Comparison of ENCODE assay signal across 9 mouse cellular contexts in the genomic region with DNA sequence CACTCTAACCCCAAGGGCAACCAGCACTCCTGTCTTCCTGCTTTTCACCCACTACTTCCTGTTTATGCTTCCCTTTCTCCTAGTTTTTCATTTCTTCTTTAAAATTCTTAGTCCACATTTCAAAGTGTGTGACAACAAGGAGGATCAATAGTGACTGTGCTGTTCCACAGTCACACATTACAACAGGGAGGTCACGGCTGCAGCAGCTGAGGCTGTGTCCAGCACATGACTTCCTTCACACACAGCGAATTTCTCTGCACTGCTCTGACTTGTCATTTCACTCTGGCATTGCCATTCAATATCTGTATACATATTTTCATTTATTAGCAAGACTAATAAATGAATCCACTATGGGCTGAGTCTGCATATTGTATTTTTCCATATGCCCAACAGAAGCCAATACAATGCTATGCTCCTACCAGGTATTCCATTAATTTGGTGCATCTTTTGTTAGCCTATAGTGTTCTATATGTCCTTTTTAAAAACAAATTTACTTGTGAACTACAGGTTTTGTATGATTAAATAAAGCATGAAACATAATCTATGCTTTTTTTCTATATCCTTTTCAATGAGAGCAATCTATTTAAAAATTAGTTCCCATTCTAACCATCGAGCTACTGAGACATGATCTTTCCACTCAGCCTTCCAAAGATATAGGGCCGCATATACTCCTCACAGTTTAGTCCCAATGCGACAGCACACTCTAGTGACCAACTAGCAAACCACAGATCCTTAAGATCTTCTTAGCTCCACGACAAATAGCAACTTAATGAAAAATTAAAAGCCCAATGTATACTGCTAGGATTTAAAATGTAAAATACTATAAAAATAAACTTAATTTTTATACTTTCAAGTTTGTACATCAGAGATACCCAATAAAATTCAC. TPM values are rescaled to one million over a fixed set of nuclear protein-coding genes. Genes with fewer than 3 reads are reported as not detected.
DNase-seq lines count a peak whose midpoint lies in the region; ATAC-seq and TF ChIP-seq lines count a peak whose summit lies in the region.
"Had no signal": no experiment of that assay in that cellular context is flagged by ENCODE, and none has a peak within 500 bp of the region (broad histone marks: within the 10 kb centered on the region; RNA-seq: fewer than 3 reads in every experiment).

No protein-coding gene starts in this region.

- no peak for DNase-seq in gastrocnemius, adult 2 months
- DNase-seq in gastrocnemius, adult 8-10 months (ENCODE audit: low spot score in 2 of 2): no peak
- peak; percentile 12 for DNase-seq in right cerebral cortex, postnatal 4 days
- DNase-seq in right cerebral cortex, adult 18-20 months: no peak
- peak; percentile 5 to 11 for DNase-seq in kidney, postnatal 36 days
- no peak for DNase-seq in stomach, postnatal 0 days (ENCODE audit: low spot score)
- no peak for DNase-seq in gastrocnemius, postnatal 25 days
- no peak for DNase-seq in left cerebral cortex, adult 8-10 months (ENCODE audit: low spot score in 2 of 2)

- no peaks in the 10 kb centered on the region for H3K9me3 ChIP-seq in stomach, postnatal 0 days (ENCODE audit: control insufficient read depth, low read length)
- H3K9me3 ChIP-seq: embryonic facial prominence, embryonic 15.5 days had no signal

- peaks cover 17% of the 10 kb centered on the region for H3K36me3 ChIP-seq in stomach, postnatal 0 days (ENCODE audit: control insufficient read depth, insufficient read depth, low read length)

- peak; percentile 72 for TF ChIP-seq CTCF in gastrocnemius, adult 2 months (IDR thresholded peaks at IDR 0.05)
- peak; percentile 82 for TF ChIP-seq CTCF in stomach, postnatal 0 days (IDR thresholded peaks at IDR 0.05; ENCODE audit: low read depth)

- 53% methylated on average over 6 of the region's 6 CpGs for WGBS in stomach, postnatal 0 days

- no peak overlapping the region for H3K4me2 ChIP-seq in stomach, postnatal 0 days (replicated peaks; ENCODE audit: low read depth)
- H3K4me2 ChIP-seq: embryonic facial prominence, embryonic 15.5 days had no signal

- H3K4me1 ChIP-seq in stomach, postnatal 0 days (replicated peaks; ENCODE audit: control insufficient read depth, insufficient read depth): no peaks in the 10 kb centered on the region
- H3K4me1 ChIP-seq: embryonic facial prominence, embryonic 15.5 days had no signal

- H3K9ac ChIP-seq in stomach, postnatal 0 days (ENCODE audit: low read length): no peak overlapping the region
- H3K9ac ChIP-seq: embryonic facial prominence, embryonic 15.5 days had no signal

- no peak overlapping the region for H3K4me3 ChIP-seq in gastrocnemius, adult 2 months
- H3K4me3 ChIP-seq in stomach, postnatal 0 days (ENCODE audit: low read depth, low read length): no peak overlapping the region
- H3K4me3 ChIP-seq: embryonic facial prominence, embryonic 15.5 days had no signal

- H3K27me3 ChIP-seq in stomach, postnatal 0 days (ENCODE audit: control insufficient read depth, insufficient read depth, low read length): no peaks in the 10 kb centered on the region
- H3K27me3 ChIP-seq: embryonic facial prominence, embryonic 15.5 days had no signal

- no peak for TF ChIP-seq EP300 in stomach, postnatal 0 days (optimal IDR thresholded peaks at IDR 0.05)

- no peak overlapping the region for H3K27ac ChIP-seq in gastrocnemius, adult 2 months
- no peak overlapping the region for H3K27ac ChIP-seq in stomach, postnatal 0 days (replicated peaks)
- H3K27ac ChIP-seq: embryonic facial prominence, embryonic 15.5 days had no signal

- ATAC-seq in stomach, postnatal 0 days (ENCODE audit: low FRiP score, low TSS enrichment): 0 out of 2 replicates have a peak, but pooled peaks have one; percentile 59

- intact Hi-C loops in gastrocnemius, adult 2 months (cut with DNase I): no loop called here

RNA-seq across cellular contexts. Expression of gene Ibtk, which starts 55.7 kb away (rescaled TPM):
- total RNA-seq in gastrocnemius, adult 2 months (2021): 10 to 100 TPM; 48.6 to 61.6 TPM
- total RNA-seq in gastrocnemius, adult 8-10 months (2022): 10 to 100 TPM; 46.5 to 57.7 (median 51.3) TPM
- polyA plus RNA-seq in stomach, postnatal 0 days (2015; fragmentation: Nextera tagmentation; extraction: Ambion mirVana): 18.0 and 19.7 TPM in 2 replicates
- total RNA-seq in gastrocnemius, postnatal 25 days (2021): 10 to 100 TPM; 59.4 to 60.6 TPM
- 10 to 100 TPM; 22.1 to 27.3 (median 25.9) TPM for total RNA-seq in left cerebral cortex, adult 8-10 months (2022)

Comparison
In these comparisons a context has a peak if more than half of its experiments do, and no peak if none do; other contexts are left out.
1. DNase-seq: peak in right cerebral cortex, postnatal 4 days (single experiment) and kidney, postnatal 36 days (2 of 2); none in gastrocnemius, adult 2 months (single experiment), gastrocnemius, adult 8-10 months (0 of 2), right cerebral cortex, adult 18-20 months (single experiment), stomach, postnatal 0 days (single experiment), gastrocnemius, postnatal 25 days (single experiment) and left cerebral cortex, adult 8-10 months (0 of 2).